Mouse (Mus musculus) neural tube, embryonic 11.5 days (tissue): ENCODE data around the gene G2e3. TPM values are rescaled to one million over a fixed set of nuclear protein-coding genes. Genes with fewer than 3 reads are reported as not detected.

Experiments
- ATAC-seq: fragments of 200-750 bp; cut with Nextera tagmentation; 2 replicates; pipeline ENCODE4 v1.8.0; 2017; ENCODE audit warnings: moderate number of reproducible peaks, mild to moderate bottlenecking, moderate TSS enrichment, moderate library complexity; ENCODE audit not compliant: insufficient read depth, low FRiP score, low TSS enrichment
- DNase-seq: peaks from one replicate; pipeline ENCODE4 v3.0.0-alpha.2; 2015; ENCODE audit warnings: low spot score
- H3K27ac ChIP-seq: fragments of 300-500 bp; sonication (generic); 2 replicates; pipeline ENCODE4 v1.5.1; 2014; ENCODE audit warnings: low read depth, mild to moderate bottlenecking, low read length
- H3K27me3 ChIP-seq: fragments of 300-500 bp; sonication (generic); 2 replicates; pipeline ENCODE4 v1.6.1; 2014; ENCODE audit warnings: mild to moderate bottlenecking, low read length, mixed read lengths; ENCODE audit not compliant: control insufficient read depth, insufficient read depth
- H3K36me3 ChIP-seq: fragments of 300-500 bp; sonication (generic); 2 replicates; pipeline ENCODE4 v1.6.1; 2014; ENCODE audit warnings: mild to moderate bottlenecking, low read length, moderate library complexity, mixed read lengths; ENCODE audit not compliant: control insufficient read depth, insufficient read depth
- H3K4me1 ChIP-seq: fragments of 300-500 bp; sonication (generic); 2 replicates; pipeline ENCODE4 v1.6.1; 2014; ENCODE audit warnings: low read length, mixed read lengths; ENCODE audit not compliant: control insufficient read depth, insufficient read depth
- H3K4me2 ChIP-seq: fragments of 300-500 bp; sonication (generic); 2 replicates; pipeline ENCODE4 v1.6.1; 2014; ENCODE audit warnings: low read depth, mild to moderate bottlenecking, moderate library complexity
- H3K4me3 ChIP-seq: fragments of 300-500 bp; sonication (generic); 2 replicates; pipeline ENCODE4 v1.5.1; 2014; ENCODE audit warnings: low read depth, low read length
- H3K9ac ChIP-seq: fragments of 300-500 bp; sonication (generic); 2 replicates; pipeline ENCODE4 v1.6.1; 2014; ENCODE audit warnings: mild to moderate bottlenecking, low read length
- H3K9me3 ChIP-seq: fragments of 300-500 bp; sonication (generic); 2 replicates; pipeline ENCODE4 v1.6.1; 2016; ENCODE audit warnings: low read length; ENCODE audit not compliant: control insufficient read depth
- WGBS: fragments of 180-500 bp; shearing (Covaris S2); extraction: QIAGEN DNeasy Blood & Tissue Kit; methylation state at CpG from one replicate; pipeline ENCODE4 v1.1.7; 2014; 5-methylcytosine and 5-hydroxymethylcytosine counted together
- polyA plus RNA-seq: library from polyadenylated mRNA; unstranded; fragments of >200 nt; fragmentation: Nextera tagmentation; extraction: Ambion mirVana; gene quantifications from 2 replicates; pipeline ENCODE4 v1.2.1, GENCODE M21; 2014

G2e3 gene
- polyA plus RNA-seq, 1 experiment from 2014 or later: 43.9 TPM

DNA sequence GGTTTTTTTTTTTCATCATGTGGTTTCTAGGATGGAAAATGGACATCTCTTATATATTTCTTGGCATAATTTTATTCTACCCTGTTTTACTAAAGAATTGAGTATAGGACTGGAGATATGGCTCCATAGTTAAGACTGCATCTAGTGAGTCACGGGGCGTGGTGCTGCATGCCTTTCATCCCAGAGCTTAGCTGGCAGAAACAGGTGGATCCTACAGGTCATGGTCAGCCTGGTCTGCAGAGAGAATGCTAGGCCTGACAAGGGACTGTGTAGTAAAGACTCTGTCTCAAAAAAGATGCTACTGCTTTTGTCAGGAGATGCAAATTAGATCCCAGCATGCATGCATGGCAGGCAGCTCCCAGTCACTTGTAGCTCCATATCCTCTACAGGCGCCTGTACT, 20.6 kb downstream of the G2e3 start:
- ATAC-seq (no peak), DNase-seq (no peak)
- Histone ChIP-seq H3K4me3 (no peak overlapping the region), H3K27me3 (no peaks in the 10 kb centered on the region), H3K9me3 (no peaks in the 10 kb centered on the region), H3K4me2 (no peak overlapping the region), H3K36me3 (peaks cover 13% of the 10 kb centered on the region), H3K27ac (no peak overlapping the region), H3K4me1 (no peaks in the 10 kb centered on the region), H3K9ac (no peak overlapping the region)
- 98% methylated on average over 3 of the region's 3 CpGs for WGBS

DNA sequence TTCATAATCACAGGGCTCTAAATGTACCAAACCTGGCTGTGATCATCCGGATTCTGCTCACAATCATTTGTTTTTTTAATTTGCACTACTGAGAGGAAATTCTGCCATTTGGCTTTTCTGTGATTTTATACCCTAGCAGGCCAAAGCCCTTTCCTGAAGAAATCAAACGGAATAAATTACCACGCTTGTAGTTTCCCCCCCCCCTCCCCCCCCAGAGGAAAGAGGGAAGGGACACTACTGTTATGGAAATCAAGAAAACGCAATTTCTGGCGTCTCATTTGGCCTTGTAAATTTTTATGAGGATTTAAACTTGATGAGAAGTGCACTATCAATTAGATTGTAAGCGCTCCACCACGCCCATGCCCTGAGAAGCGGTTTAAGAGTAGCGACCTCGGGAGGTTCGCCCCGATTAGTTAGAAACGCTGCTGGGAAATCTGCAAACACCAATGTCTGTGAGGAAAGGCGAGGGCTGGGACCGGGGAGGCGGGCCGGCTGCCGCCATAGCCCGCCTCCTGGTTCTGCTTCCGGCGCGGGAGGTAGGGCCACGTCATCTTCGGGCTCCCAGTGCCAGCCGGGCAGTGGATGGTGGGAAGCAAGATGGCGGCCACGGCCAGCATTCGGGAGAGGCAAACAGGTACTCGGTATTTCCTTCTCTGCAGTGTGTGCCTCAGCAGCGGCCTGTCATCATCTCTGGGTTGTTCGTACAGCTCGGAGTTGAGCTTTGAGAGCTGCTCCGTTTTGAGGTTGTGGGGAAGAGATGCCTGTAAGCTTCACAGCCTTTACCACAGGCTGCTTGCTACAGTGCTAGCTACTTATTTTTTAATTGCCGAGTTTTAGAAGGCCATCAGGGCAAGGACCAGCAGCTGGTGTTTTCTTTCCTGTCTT, 29.4 kb downstream of the G2e3 start, which contains the start of gene Scfd1:
Gene Scfd1, plus strand, starts transcription at position 508 of the 885 bp plus-strand sequence.
- H3K27ac ChIP-seq: peak within 1 kb of the TSS; percentile 51
- H3K36me3 ChIP-seq: no peaks in the 10 kb centered on the region
- ATAC-seq (peak; percentile 100), DNase-seq (peak; percentile 96)
- no peaks in the 10 kb centered on the region for H3K4me1 ChIP-seq
- H3K4me2 ChIP-seq: peak within 1 kb of the TSS; percentile 58
- peak within 1 kb of the TSS; percentile 81 for H3K9ac ChIP-seq
- peak within 1 kb of the TSS; percentile 70 for H3K4me3 ChIP-seq
- 1% methylated on average over 34 of the region's 34 CpGs for WGBS
- H3K9me3 ChIP-seq: no peaks in the 10 kb centered on the region
- H3K27me3 ChIP-seq: no peaks in the 10 kb centered on the region

DNA sequence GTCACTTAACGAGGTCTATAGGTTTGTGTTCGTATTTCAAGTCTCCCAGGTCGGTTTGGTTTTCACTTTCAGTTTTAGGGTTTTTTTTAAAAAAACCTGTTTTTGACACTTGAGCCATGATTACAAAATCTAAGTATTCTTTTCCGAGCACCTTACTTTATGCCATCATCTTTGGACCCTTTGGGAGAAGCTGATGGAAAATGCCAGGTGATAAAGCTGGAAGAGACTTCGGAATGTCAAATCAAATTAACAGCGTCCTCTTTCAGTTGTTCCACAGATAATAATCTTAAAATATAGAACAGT, 30.0 kb downstream of the G2e3 start:
- peak overlapping the region; percentile 58 for H3K4me2 ChIP-seq
- H3K9me3 ChIP-seq: no peaks in the 10 kb centered on the region
- peak overlapping the region; percentile 70 for H3K4me3 ChIP-seq
- H3K27ac ChIP-seq: peak overlapping the region; percentile 51; the same call in 1 of the 2 replicates
- DNase-seq: no peak
- WGBS: 22% methylated on average over 6 of the region's 6 CpGs
- no peaks in the 10 kb centered on the region for H3K36me3 ChIP-seq
- no peak for ATAC-seq
- no peaks in the 10 kb centered on the region for H3K4me1 ChIP-seq
- H3K9ac ChIP-seq: peak overlapping the region; percentile 81
- no peaks in the 10 kb centered on the region for H3K27me3 ChIP-seq

GRCm38 (mm10) chr12:51399871-51400270, 52.0 kb downstream of the G2e3 start:
- ATAC-seq: no peak
- no peaks in the 10 kb centered on the region for H3K27me3 ChIP-seq
- no peak for DNase-seq
- H3K4me2 ChIP-seq: no peak overlapping the region
- no peak overlapping the region for H3K9ac ChIP-seq
- 94% methylated on average over 6 of the region's 6 CpGs for WGBS
- H3K9me3 ChIP-seq: no peaks in the 10 kb centered on the region
- no peak overlapping the region for H3K4me3 ChIP-seq
- H3K4me1 ChIP-seq: no peaks in the 10 kb centered on the region
- H3K36me3 ChIP-seq: peaks cover 4% of the 10 kb centered on the region
- H3K27ac ChIP-seq: no peak overlapping the region

- Histone ChIP-seq H3K36me3 (peaks cover 2% of the 10 kb centered on the region; the same call in 1 of the 2 replicates), H3K27ac (no peak overlapping the region), H3K9me3 (no peaks in the 10 kb centered on the region), H3K4me3 (no peak overlapping the region), H3K27me3 (no peaks in the 10 kb centered on the region), H3K9ac (no peak overlapping the region), H3K4me1 (no peaks in the 10 kb centered on the region), H3K4me2 (no peak overlapping the region)
- no peak for ATAC-seq
- peak; percentile 35 for DNase-seq
- 78% methylated on average over 5 of the region's 5 CpGs for WGBS
These were observed 54.3 kb downstream of the G2e3 start for GRCm38 (mm10) chr12:51402060-51402698.

DNA sequence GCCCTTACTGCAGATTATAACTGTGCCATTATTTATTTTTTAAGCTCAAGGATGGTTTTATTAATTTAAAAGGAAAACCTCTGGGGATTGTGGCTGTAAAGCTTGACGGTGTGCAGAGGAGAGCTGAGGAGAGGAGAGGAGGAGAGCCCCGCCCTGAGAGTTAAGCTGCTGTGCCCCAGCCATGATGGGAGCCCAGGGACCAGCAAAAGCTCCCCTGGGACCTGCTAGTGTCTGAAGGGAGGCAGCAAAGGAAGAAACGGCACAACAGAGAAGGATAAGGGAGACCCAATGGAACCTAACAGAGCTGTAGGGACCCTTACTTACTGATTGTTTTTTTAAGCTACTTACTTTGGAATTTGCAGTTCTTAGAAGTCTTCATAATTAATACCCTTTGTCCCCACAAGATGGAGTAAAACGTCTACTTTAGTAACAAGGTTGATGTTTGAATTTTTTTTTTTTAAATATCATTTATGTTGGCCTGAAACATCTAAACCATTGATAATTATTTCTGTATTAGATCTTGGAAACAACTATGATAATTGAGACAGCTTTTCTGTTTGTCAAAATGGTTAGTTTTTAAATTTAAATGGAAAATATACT, 56.2 kb downstream of the G2e3 start:
- no peak for ATAC-seq
- WGBS: 70% methylated on average over 4 of the region's 4 CpGs
- Histone ChIP-seq H3K4me3 (no peak overlapping the region), H3K4me1 (no peaks in the 10 kb centered on the region), H3K27me3 (no peaks in the 10 kb centered on the region), H3K9me3 (no peaks in the 10 kb centered on the region), H3K27ac (no peak overlapping the region), H3K4me2 (no peak overlapping the region), H3K9ac (no peak overlapping the region), H3K36me3 (no peaks in the 10 kb centered on the region)
- no peak for DNase-seq

DNA sequence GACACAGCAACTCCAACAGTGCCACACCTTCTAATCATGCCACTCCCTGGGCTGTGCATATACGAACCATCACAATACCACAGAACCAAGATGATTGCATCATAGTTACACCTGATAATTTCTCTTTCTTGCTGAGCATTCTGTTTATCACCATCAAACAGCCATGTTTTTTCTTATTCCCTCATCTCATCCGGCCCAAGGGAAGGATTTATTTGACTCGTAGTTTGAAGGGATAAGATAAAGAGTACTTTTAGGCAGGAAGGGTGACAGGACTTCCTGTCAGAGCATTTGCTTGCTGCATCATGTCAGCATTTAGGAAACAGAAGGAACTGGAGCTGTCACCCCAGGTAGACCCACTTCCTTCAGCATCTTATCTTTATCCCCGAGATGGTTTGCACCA, 63.5 kb downstream of the G2e3 start:
- DNase-seq (no peak), ATAC-seq (no peak)
- no peaks in the 10 kb centered on the region for H3K4me1 ChIP-seq
- peaks cover 4% of the 10 kb centered on the region; the same call in 1 of the 2 replicates for H3K36me3 ChIP-seq
- H3K27me3 ChIP-seq: no peaks in the 10 kb centered on the region
- no peak overlapping the region for H3K4me3 ChIP-seq
- no peaks in the 10 kb centered on the region for H3K9me3 ChIP-seq
- H3K27ac ChIP-seq: no peak overlapping the region
- no peak overlapping the region for H3K9ac ChIP-seq
- no peak overlapping the region for H3K4me2 ChIP-seq
- 87% methylated on average over 4 of the region's 4 CpGs for WGBS
